Mouse (Mus musculus) CH12F3 (cell line): ENCODE data around the gene Ptpn6.
"Not testable (repeated sequence)": the region's sequence is repeated elsewhere in the genome, so short reads cannot be mapped to it uniquely, and the experiment has no call there.

ENCODE experiments used
- in situ Hi-C: fragments of 300-500 bp; cut with MboI; formaldehyde crosslinking; loops from 2 replicates; pipeline ENCODE4 v1.14.3; 2020; ENCODE audit warnings: low sequenced_read_pairs

Ptpn6 gene

DNA sequence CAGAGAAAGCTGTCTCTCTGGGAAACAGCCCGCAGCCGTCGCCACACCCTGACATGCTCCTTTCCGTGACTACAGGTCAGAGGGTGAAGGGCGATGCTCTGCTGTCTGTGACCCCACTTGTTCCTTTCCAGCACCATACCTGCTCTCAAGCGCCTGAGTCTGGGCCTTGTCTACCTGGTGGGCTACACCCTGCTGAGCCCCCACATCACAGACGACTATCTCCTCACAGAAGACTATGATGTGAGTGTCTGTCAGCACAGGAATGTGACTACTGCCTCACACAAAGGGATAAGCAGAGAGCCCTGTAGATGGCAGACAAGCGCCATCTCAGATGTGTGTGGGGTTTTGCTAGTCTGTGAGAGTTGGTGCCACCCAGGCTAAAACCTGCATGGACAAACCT lies 37.2 kb downstream of the Ptpn6 start:
- in situ Hi-C loops: no loop called here

DNA sequence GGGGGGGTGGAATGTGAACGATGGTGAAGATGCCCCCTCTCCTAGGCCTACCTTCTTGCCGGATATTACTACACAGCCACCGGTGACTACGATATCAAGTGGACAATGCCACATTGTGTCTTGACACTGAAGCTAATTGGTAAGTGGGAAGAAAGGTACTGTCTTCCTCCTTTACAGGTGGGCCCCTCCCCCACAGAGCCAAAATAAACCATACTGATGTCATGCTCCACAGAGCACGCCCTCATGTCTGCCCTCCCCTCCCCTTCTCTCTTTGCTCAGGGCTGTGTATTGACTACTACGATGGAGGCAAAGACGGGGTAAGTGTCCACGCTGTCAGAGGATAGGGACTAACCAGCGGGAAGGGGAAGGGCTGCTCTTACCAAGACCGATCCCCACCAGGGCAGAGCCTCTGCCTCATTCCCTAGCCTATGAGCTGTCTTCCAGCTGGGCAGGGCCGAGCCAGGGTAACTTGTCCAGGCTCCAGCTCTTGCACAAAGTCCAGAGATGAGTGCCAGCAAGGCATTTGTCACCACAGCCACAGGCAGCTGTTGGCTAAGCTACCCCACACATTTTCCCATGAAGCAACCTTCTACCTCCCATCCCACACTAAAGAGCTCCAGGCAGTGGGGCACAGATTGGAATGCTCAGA lies 38.4 kb downstream of the Ptpn6 start:
- in situ Hi-C loops: no loop called here

DNA sequence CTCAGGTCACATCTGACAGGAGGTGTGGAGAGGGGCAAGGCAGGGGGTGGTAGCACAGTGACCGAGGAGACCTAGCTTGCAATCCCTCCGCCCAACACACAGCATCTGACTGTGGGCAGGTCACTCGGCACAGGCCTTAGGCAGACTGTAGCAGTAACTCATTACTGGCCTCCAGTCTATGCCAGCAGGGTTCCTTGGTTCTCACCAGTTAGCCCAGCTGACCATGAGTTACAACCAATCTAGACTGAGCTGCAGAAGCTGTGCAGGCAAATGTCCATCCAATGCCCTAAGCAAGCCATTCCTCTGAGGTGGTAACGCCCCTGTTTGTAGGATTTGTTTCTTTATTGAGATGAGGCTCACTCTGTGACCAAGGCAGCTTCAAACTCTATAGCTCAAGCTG lies 39.1 kb downstream of the Ptpn6 start:
- in situ Hi-C loops: no loop called here

GRCm38 (mm10) chr6:124698751-124699150 lies 39.8 kb downstream of the Ptpn6 start:
- in situ Hi-C loops: no loop called here

- in situ Hi-C loops: no loop called here
Observed at GRCm38 (mm10) chr6:124696441-124697150, 41.9 kb downstream of the Ptpn6 start.

- in situ Hi-C loops: no loop called here
Observed at GRCm38 (mm10) chr6:124694166-124694955, 44.2 kb downstream of the Ptpn6 start.

DNA sequence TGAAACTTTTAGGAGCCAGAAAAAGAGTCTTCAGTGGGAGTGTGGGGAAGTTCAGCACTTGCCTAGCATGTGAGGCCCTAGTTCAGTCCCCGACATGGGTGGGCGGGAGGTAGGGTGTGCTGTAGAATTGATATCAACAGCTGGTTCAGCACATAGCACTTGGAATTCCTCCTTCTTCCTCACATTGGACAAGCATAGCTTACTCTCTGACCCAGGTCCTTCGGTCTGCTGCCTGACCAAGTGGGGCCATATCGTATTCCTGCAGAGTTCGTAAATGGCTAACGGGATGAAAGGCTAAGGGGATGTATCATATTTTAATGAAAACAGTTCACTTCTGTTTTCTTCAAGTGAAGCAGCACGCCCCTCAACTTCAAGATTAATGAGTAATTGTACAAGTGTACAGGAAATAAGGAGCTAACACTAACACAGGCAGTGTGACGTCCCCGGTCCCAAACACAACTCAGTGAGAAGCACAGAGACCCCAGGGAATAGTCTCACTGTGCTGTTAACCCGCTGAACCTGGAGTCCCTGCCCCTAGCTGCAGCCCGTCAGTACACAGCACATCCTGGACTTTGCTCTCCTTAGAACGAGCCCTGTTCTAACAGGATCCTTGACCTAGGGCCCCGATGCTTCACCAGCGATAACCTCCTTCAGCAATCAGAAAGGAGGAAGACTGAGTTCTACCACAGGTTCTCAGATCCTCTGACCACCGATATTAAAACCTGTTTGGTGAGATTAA lies 45.1 kb downstream of the Ptpn6 start:
- in situ Hi-C loops: no loop called here

GRCm38 (mm10) chr6:124690517-124690916 lies 48.0 kb downstream of the Ptpn6 start:
- in situ Hi-C loops: no loop called here

DNA sequence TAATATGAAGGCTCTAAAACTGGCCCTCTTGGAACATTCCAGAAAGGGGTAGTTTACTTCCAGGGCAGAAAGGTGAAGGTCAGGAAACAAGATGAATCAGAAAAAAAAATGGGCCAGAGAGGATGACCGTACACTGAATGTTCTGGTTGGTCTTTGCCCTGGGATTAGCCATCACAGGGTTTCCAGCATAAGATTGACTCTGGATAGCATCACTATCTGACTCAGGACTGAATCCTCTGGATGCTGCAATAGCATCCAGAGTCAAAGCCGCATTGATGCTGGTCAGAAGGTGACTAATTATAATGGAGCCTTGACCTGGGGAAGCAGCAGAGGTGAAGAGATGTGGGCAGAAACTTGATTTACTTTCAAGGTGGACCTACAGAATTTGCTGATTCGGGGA lies 49.5 kb downstream of the Ptpn6 start:
- in situ Hi-C loops: no loop called here

DNA sequence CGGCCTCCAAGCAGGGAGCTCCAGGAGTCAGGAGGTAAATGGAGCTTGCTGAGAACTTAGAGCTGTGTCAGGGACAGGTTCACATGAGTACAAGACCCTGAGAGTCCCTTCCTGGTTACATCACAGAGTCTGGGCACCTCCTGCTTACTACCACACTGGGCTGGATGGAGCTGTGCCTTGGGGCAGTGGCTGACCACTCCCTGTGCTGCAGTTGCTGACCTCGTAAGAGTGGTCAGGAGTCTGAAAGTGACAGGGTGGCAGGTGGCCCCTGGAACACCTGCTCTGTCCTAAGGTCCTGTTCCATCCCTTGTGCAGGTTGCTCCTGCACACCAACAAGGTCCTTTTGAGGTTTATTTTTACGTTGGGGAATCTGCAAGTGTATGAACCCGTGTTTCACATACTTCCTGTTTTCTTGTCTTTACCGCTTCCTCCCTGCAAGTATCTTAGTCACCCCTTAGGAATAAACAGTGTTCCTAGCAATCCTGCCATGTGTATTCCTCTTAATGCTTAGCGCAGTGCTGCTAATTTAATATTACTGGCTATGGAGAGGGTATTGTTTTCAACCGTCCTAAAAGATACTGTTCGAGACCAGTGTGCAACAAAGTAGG lies 50.3 kb downstream of the Ptpn6 start:
- in situ Hi-C loops: no loop called here

- in situ Hi-C loops: not testable (repeated sequence)
Observed at GRCm38 (mm10) chr6:124686644-124687043, 51.9 kb downstream of the Ptpn6 start.

GRCm38 (mm10) chr6:124685606-124686386 lies 52.7 kb downstream of the Ptpn6 start:
- in situ Hi-C loops: no loop called here

DNA sequence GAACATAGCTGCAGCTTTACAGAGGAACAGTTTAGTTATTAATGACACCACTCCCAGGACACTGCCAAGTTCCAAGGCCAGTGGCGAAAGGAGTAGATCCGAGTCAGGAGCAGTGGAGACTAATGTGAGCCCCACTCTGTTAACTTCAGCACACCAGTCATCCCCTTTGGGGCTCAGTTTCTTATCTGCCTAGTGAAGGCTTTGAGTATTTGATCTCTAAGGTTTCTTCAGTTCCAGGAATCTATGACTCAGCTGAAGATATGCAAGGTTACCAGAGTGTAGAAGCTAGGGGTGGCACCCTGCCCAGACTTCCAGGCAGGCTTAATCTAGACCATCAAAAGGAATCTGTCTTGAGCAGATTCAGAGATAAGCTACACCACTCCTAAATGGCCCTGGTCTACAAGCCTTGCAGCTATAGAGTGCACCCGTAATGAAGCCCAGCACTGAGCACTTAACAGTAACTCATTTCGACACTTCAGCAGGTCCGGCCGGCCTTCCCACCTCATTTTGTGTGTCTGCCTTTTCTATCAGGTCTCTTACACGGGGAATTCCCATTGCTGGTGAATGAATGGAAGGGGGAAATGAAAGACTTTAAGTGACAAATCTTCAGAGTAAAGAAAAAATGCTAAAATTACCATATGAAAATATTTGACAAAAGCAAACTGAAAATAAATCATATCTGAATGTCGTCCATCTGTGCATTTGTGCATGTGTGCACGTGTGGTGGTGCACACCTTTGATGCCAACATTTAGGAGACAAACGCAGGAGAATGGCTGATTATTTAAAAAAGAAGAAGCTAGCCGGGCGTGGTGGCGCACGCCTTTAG lies 54.7 kb downstream of the Ptpn6 start:
- in situ Hi-C loops: no loop called here

DNA sequence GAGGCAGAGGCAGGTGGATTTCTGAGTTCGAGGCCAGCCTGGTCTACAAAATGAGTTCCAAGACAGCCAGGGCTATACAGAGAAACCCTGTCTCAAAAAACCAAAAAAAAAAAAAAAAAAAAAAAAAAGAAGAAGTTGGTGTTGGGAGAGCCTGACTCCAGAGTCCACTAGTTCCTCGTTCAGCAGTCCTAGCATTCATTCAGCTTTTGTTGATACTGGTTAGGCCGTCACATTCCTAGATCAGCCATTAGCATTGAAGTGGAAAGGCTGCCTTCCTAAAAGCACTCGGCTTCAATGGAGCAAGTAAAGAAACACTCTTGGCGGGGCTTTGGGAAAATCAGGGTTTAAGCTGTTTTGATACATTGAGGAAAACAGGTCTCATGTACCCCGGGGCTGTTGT lies 56.2 kb downstream of the Ptpn6 start:
- in situ Hi-C loops: not testable (repeated sequence)

DNA sequence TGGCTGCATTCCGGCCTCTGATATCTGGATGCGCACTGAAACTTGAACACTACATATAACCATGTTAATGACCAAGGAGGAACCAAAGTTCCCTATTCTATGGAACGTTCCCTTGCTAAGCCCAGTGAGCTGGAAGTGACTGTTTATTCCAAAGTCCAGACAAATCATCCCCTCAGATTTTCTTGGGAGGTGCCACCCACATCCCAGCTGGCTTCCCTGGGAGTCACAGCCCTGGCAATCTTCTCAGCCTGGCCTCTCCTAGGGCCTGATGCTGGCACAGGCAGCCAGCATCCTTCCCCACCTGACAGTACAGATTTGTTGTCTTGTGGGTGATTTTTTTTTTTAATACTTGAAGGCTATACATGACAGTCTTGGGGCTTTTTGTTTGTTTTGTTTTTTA lies 59.0 kb downstream of the Ptpn6 start:
- in situ Hi-C loops: no loop called here

DNA sequence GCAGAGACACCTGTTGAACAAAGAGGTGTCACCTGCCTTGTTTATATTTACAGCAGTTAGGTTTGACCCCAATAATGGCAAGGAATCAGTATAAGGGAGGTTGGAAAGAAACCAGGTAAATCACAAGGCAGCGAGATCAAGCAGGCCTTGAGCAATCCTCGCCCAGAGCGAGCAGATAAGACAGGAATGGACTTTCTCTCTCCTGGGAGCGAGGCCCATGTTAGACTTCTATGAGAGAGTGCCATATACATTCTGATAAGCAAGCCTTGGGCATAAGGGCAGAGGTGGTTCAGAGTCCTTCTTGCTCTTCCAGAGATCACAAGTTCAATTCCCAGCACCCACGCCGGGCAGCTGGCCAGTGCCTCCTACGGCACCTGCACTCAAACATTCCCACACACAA lies 59.7 kb downstream of the Ptpn6 start:
- in situ Hi-C loops: no loop called here

GRCm38 (mm10) chr6:124676171-124676570 lies 62.3 kb downstream of the Ptpn6 start:
- in situ Hi-C loops: no loop called here

DNA sequence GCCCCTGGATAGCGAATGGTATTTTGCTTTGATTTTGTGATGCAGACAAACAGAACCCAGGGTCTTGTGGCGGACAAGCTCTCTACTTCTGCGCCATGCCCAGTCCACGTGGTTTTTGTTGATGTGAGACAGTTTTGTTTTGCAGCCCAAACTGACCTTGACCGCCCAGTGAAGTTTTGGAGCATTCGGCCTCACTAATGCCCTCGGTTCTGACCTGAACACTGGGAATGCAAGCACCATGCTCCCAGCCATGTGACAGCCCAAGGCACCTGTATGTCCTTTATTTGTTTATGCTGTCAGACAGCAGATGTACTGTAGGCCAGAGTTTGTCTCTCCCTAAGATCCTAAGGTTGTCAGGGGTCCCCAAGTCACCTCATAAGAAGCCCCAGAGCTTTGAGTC lies 63.9 kb downstream of the Ptpn6 start:
- in situ Hi-C loops: no loop called here

- in situ Hi-C loops: no loop called here
Observed at GRCm38 (mm10) chr6:124673619-124674018, 64.9 kb downstream of the Ptpn6 start.
